9 mouse cellular contexts compared by ENCODE assay signal in the genomic region with DNA sequence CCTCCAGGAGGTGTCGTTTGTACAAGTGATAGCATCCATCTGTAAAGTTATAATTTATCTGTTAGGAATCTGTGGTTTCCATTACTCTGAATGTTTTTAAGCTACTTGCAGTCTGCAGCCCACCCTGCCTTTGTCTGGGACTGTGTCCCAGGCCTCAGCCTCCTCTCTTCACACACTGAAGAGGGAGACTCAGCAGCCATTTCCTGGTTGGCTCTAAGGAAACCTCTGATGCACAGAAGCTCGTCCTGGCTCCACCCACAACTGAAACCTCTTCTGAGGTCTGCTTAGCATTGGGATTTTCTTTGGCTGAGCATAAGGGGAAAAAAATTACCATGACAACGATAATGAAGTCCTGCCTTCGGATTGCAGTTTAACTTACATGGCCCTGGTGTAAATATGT.
A peak's percentile ranks its signal among the peaks of the same experiment; 100 is the strongest.
DNase-seq lines count a peak whose midpoint lies in the region; ATAC-seq lines count a peak whose summit lies in the region.
"Had no signal": no experiment of that assay in that cellular context is flagged by ENCODE, and none has a peak within 500 bp of the region (broad histone marks: within the 10 kb centered on the region; RNA-seq: fewer than 3 reads in every experiment).

No protein-coding gene starts in this region.

- H3K4me1 ChIP-seq in forebrain, embryonic 13.5 days, result peaks cover 5% of the 10 kb centered on the region; the same call in 1 of the 2 replicates
- H3K4me1 ChIP-seq in forebrain, embryonic 12.5 days, result peaks cover 13% of the 10 kb centered on the region; the same call in 1 of the 2 replicates
- peaks cover 29% of the 10 kb centered on the region for H3K4me1 ChIP-seq in embryonic facial prominence, embryonic 15.5 days
- no peaks in the 10 kb centered on the region; the same call in 1 of the 2 replicates for H3K4me1 ChIP-seq in midbrain, embryonic 11.5 days (ENCODE audit: control insufficient read depth, insufficient read depth, low read length)

- no peaks in the 10 kb centered on the region for H3K9me3 ChIP-seq in forebrain, embryonic 13.5 days (replicated peaks)
- no peaks in the 10 kb centered on the region for H3K9me3 ChIP-seq in forebrain, embryonic 12.5 days
- H3K9me3 ChIP-seq in embryonic facial prominence, embryonic 15.5 days (replicated peaks), result no peaks in the 10 kb centered on the region
- H3K9me3 ChIP-seq in midbrain, embryonic 11.5 days (ENCODE audit: control insufficient read depth, low read length), result no peaks in the 10 kb centered on the region

- no peaks in the 10 kb centered on the region for H3K36me3 ChIP-seq in forebrain, embryonic 13.5 days (ENCODE audit: poor library complexity, severe bottlenecking)
- no peaks in the 10 kb centered on the region for H3K36me3 ChIP-seq in forebrain, embryonic 12.5 days (replicated peaks)
- H3K36me3 ChIP-seq in embryonic facial prominence, embryonic 15.5 days, result no peaks in the 10 kb centered on the region
- H3K36me3 ChIP-seq in midbrain, embryonic 11.5 days (ENCODE audit: control insufficient read depth, insufficient read depth, low read length), result no peaks in the 10 kb centered on the region

- 51% methylated on average over 4 of the region's 4 CpGs for WGBS in forebrain, embryonic 13.5 days
- 56% methylated on average over 4 of the region's 4 CpGs for WGBS in forebrain, embryonic 12.5 days
- 23% methylated on average over 4 of the region's 4 CpGs for WGBS in embryonic facial prominence, embryonic 15.5 days
- WGBS in midbrain, embryonic 11.5 days, result 55% methylated on average over 4 of the region's 4 CpGs

- no peaks in the 10 kb centered on the region for H3K27me3 ChIP-seq in forebrain, embryonic 13.5 days
- no peaks in the 10 kb centered on the region for H3K27me3 ChIP-seq in forebrain, embryonic 12.5 days
- no peaks in the 10 kb centered on the region for H3K27me3 ChIP-seq in embryonic facial prominence, embryonic 15.5 days
- H3K27me3 ChIP-seq in midbrain, embryonic 11.5 days (ENCODE audit: control insufficient read depth, insufficient read depth, low read length), result no peaks in the 10 kb centered on the region

- no peak overlapping the region for H3K9ac ChIP-seq in forebrain, embryonic 13.5 days
- H3K9ac ChIP-seq in forebrain, embryonic 12.5 days, result no peak overlapping the region
- no peak overlapping the region for H3K9ac ChIP-seq in embryonic facial prominence, embryonic 15.5 days
- H3K9ac ChIP-seq in midbrain, embryonic 11.5 days (ENCODE audit: low read length), result no peak overlapping the region

- no peak overlapping the region for H3K27ac ChIP-seq in forebrain, embryonic 13.5 days
- H3K27ac ChIP-seq in forebrain, embryonic 12.5 days, result no peak overlapping the region
- H3K27ac ChIP-seq in embryonic facial prominence, embryonic 15.5 days (replicated peaks), result peak overlapping the region; percentile 17; the same call in 1 of the 2 replicates
- no peak overlapping the region for H3K27ac ChIP-seq in midbrain, embryonic 11.5 days (ENCODE audit: low read depth, low read length)

- H3K4me2 ChIP-seq in forebrain, embryonic 13.5 days, result no peak overlapping the region
- H3K4me2 ChIP-seq in forebrain, embryonic 12.5 days, result no peak overlapping the region
- H3K4me2 ChIP-seq in embryonic facial prominence, embryonic 15.5 days (replicated peaks), result no peak overlapping the region
- H3K4me2 ChIP-seq in midbrain, embryonic 11.5 days, result no peak overlapping the region

- peak; percentile 39 for DNase-seq in layer of hippocampus, adult 9-11 months
- no peak for DNase-seq in layer of hippocampus, postnatal 36 days
- no peak for DNase-seq in midbrain, embryonic 11.5 days (ENCODE audit: low spot score, missing footprints)
- DNase-seq in urinary bladder, postnatal 4 days (ENCODE audit: low spot score in 2 of 2), result no peak
- DNase-seq: adrenal gland, postnatal 36 days had no signal

- no peak overlapping the region for H3K4me3 ChIP-seq in forebrain, embryonic 13.5 days
- H3K4me3 ChIP-seq in forebrain, embryonic 12.5 days (replicated peaks), result no peak overlapping the region
- no peak overlapping the region for H3K4me3 ChIP-seq in embryonic facial prominence, embryonic 15.5 days (replicated peaks)
- no peak overlapping the region for H3K4me3 ChIP-seq in midbrain, embryonic 11.5 days (ENCODE audit: low read depth, low read length)

- ATAC-seq in forebrain, embryonic 13.5 days, result peak; percentile 67; the same call in 1 of the 2 replicates
- ATAC-seq in forebrain, embryonic 12.5 days (ENCODE audit: low FRiP score), result no peak
- peak; percentile 87 for ATAC-seq in embryonic facial prominence, embryonic 15.5 days (ENCODE audit: insufficient number of reproducible peaks, low FRiP score, low TSS enrichment, low read depth)
- peak; percentile 83 for ATAC-seq in midbrain, embryonic 11.5 days (ENCODE audit: low FRiP score)
- no peak for ATAC-seq in megakaryocyte-erythroid progenitor cell, adult 5-6 weeks (replicated peaks; ENCODE audit: low FRiP score, low TSS enrichment, poor library complexity, severe bottlenecking)

Comparison
In these comparisons a context has a peak if more than half of its experiments do, and no peak if none do; other contexts are left out.
1. ATAC-seq: peak in forebrain, embryonic 13.5 days (single experiment), embryonic facial prominence, embryonic 15.5 days (single experiment) and midbrain, embryonic 11.5 days (single experiment); none in forebrain, embryonic 12.5 days (single experiment) and megakaryocyte-erythroid progenitor cell, adult 5-6 weeks (single experiment).